ENCODE assay signal across 9 mouse cellular contexts in the genomic region with DNA sequence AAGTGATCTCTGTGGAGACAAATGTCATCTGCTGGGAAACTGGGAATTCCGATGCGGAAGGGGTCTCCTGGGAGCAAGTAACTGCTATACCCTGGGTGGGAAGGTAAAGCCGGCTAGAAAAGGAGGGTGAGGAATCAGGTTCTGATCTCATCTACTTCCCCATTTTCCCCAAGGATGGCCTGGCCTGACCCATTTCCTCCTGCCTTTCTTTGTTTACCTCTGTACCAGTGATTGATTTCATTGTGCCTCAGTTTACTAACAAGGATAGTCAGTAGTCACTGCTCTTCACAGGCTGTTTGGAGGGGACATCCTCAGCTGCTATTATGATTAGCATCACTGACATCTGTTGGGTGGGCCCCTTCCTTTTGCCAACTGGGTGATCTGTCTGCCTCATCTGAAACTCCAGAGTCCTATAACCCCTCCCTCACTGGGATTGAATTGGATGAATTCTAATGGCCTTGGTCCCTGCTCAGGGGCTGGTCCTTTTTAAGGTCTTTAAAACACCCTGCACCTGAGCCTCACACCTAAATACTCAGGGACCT. TPM values are rescaled to one million over a fixed set of nuclear protein-coding genes. Genes with fewer than 3 reads are reported as not detected.
DNase-seq lines count a peak whose midpoint lies in the region; ATAC-seq and TF ChIP-seq lines count a peak whose summit lies in the region.
"Had no signal": no experiment of that assay in that cellular context is flagged by ENCODE, and none has a peak within 500 bp of the region (broad histone marks: within the 10 kb centered on the region; RNA-seq: fewer than 3 reads in every experiment).

No protein-coding gene starts in this region.

- peaks cover 64% of the 10 kb centered on the region for H3K4me1 ChIP-seq in heart, embryonic 10.5 days
- H3K4me1 ChIP-seq in embryonic facial prominence, embryonic 10.5 days, result peaks cover 24% of the 10 kb centered on the region
- H3K4me1 ChIP-seq in hindbrain, postnatal 0 days (ENCODE audit: insufficient read depth, low read length), result peaks cover 26% of the 10 kb centered on the region; the same call in 1 of the 2 replicates

- H3K4me2 ChIP-seq in hindbrain, postnatal 0 days (ENCODE audit: low read depth, low read length), result peak overlapping the region; percentile 78; the same call in 1 of the 2 replicates

- no peaks in the 10 kb centered on the region for H3K9me3 ChIP-seq in heart, embryonic 10.5 days
- H3K9me3 ChIP-seq in embryonic facial prominence, embryonic 10.5 days, result no peaks in the 10 kb centered on the region
- H3K9me3 ChIP-seq in hindbrain, postnatal 0 days (ENCODE audit: low read length), result no peaks in the 10 kb centered on the region

- peak overlapping the region; percentile 71 for H3K4me3 ChIP-seq in heart, embryonic 10.5 days
- peak overlapping the region; percentile 75 for H3K4me3 ChIP-seq in embryonic facial prominence, embryonic 10.5 days
- H3K4me3 ChIP-seq in hindbrain, postnatal 0 days (ENCODE audit: low read length), result 0 out of 2 replicates have a peak overlapping the region, but pooled peaks have one; percentile 47

- 23% methylated on average over 3 of the region's 3 CpGs for WGBS in heart, embryonic 10.5 days
- WGBS in embryonic facial prominence, embryonic 10.5 days, result 46% methylated on average over 3 of the region's 3 CpGs
- 41% methylated on average over 3 of the region's 3 CpGs for whole genome bisulfite sequencing in hindbrain, postnatal 0 days

- no peaks in the 10 kb centered on the region for H3K36me3 ChIP-seq in heart, embryonic 10.5 days
- no peaks in the 10 kb centered on the region for H3K36me3 ChIP-seq in embryonic facial prominence, embryonic 10.5 days (replicated peaks)
- no peaks in the 10 kb centered on the region for H3K36me3 ChIP-seq in hindbrain, postnatal 0 days (ENCODE audit: insufficient read depth, low read length)

- no peak for DNase-seq in heart, embryonic 10.5 days (ENCODE audit: low spot score)
- no peak for DNase-seq in heart, postnatal 14 days
- DNase-seq in embryonic facial prominence, embryonic 10.5 days (ENCODE audit: low spot score), result no peak
- no peak for DNase-seq in hindbrain, postnatal 0 days (ENCODE audit: low spot score)
- peak; percentile 42 for DNase-seq in lung, postnatal 10 days
- no peak for DNase-seq in embryo, embryonic 9.5 days (ENCODE audit: extremely low spot score)
- no peak for DNase-seq in B cell, adult 2 months

- TF ChIP-seq CTCF in hindbrain, postnatal 0 days (IDR thresholded peaks at IDR 0.05; ENCODE audit: low read depth), result no peak

- peak overlapping the region; percentile 4 for H3K27ac ChIP-seq in heart, embryonic 10.5 days
- no peak overlapping the region for H3K27ac ChIP-seq in embryonic facial prominence, embryonic 10.5 days (replicated peaks)
- no peak overlapping the region for H3K27ac ChIP-seq in hindbrain, postnatal 0 days
- H3K27ac ChIP-seq: macrophage had no signal

- no peak overlapping the region for H3K9ac ChIP-seq in hindbrain, postnatal 0 days (replicated peaks; ENCODE audit: low read length)

- no peaks in the 10 kb centered on the region for H3K27me3 ChIP-seq in heart, embryonic 10.5 days (ENCODE audit: insufficient read depth, poor library complexity, severe bottlenecking)
- peaks cover 51% of the 10 kb centered on the region for H3K27me3 ChIP-seq in embryonic facial prominence, embryonic 10.5 days (replicated peaks; ENCODE audit: low read depth, poor library complexity, severe bottlenecking)
- H3K27me3 ChIP-seq in hindbrain, postnatal 0 days (ENCODE audit: insufficient read depth, low read length), result no peaks in the 10 kb centered on the region

- intact Hi-C loops in heart, postnatal 14 days (cut with DNase I), result loop anchor here (2.0 kb wide), 1 partner anchor 36 kb away; no protein-coding TSS in a partner anchor

- ATAC-seq in hindbrain, postnatal 0 days, result no peak
- ATAC-seq in monocyte, adult 5-6 weeks (replicated peaks; ENCODE audit: insufficient number of reproducible peaks, low FRiP score, low TSS enrichment, poor library complexity, severe bottlenecking), result no peak

RNA-seq across cellular contexts. Expression of gene Rin3, which starts 1.8 kb away (rescaled TPM):
- polyA plus RNA-seq in heart, embryonic 10.5 days (2016; fragmentation: Nextera tagmentation; extraction: Ambion mirVana), result 8.9 and 9.0 TPM in 2 replicates
- 10 to 100 TPM; 23.1 to 26.1 TPM for total RNA-seq in heart, postnatal 14 days (2021)
- 3.8 and 4.0 TPM in 2 replicates for polyA plus RNA-seq in embryonic facial prominence, embryonic 10.5 days (2016; fragmentation: Nextera tagmentation; extraction: Ambion mirVana)
- total RNA-seq in hindbrain, postnatal 0 days (2014; rRNA removed), result 2.0 and 3.2 TPM in 2 replicates
- polyA plus RNA-seq in hindbrain, postnatal 0 days (2015; fragmentation: Nextera tagmentation; extraction: Ambion mirVana), result 1.7 and 1.8 TPM in 2 replicates
- total RNA-seq in monocyte, adult 5-6 weeks (2017), result 60.2 to 126 TPM (median 89.9 TPM) in 3 replicates
